Mouse (Mus musculus) cerebellum, adult 9-10 months (tissue): ENCODE results near the gene Rtl4.

ENCODE experiments used
- DNase-seq: peaks from one replicate; pipeline ENCODE4 v3.0.0; 2022

The Rtl4 gene

GRCm38 (mm10) chrX:144688207-144689118 is at the start of gene Rtl4:
Gene Rtl4, plus strand, starts transcription at chrX:144688907.
- no peak for DNase-seq

GRCm38 (mm10) chrX:144644756-144645155 is 44.0 kb upstream of the Rtl4 start:
- DNase-seq = no peak

GRCm38 (mm10) chrX:144645394-144645793 is 43.3 kb upstream of the Rtl4 start:
- DNase-seq = peak; percentile 2

GRCm38 (mm10) chrX:144652196-144652595 is 36.5 kb upstream of the Rtl4 start:
- DNase-seq = no peak

- DNase-seq = no peak
Measured at GRCm38 (mm10) chrX:144687742-144688141, 965 bp upstream of the Rtl4 start.

GRCm38 (mm10) chrX:144688142-144688206 is 733 bp upstream of the Rtl4 start, which contains the start of gene Trpc5:
Gene Trpc5, minus strand, starts transcription at chrX:144688180.
- DNase-seq = no peak

- DNase-seq = no peak
Measured at GRCm38 (mm10) chrX:144689119-144689858, 582 bp downstream of the Rtl4 start.

- DNase-seq = no peak
Measured at GRCm38 (mm10) chrX:144689859-144690181, 1.1 kb downstream of the Rtl4 start.

GRCm38 (mm10) chrX:144716330-144716729 is 27.6 kb downstream of the Rtl4 start:
- no peak for DNase-seq

GRCm38 (mm10) chrX:144747528-144748049 is 58.9 kb downstream of the Rtl4 start:
- DNase-seq = no peak

GRCm38 (mm10) chrX:144986980-144987379 is 298.3 kb downstream of the Rtl4 start:
- no peak for DNase-seq

- no peak for DNase-seq
Measured at GRCm38 (mm10) chrX:145065484-145065913, 376.8 kb downstream of the Rtl4 start.

- no peak for DNase-seq
Measured at GRCm38 (mm10) chrX:145089802-145090201, 401.1 kb downstream of the Rtl4 start.

- DNase-seq = no peak
Measured at GRCm38 (mm10) chrX:145090360-145090759, 401.7 kb downstream of the Rtl4 start.

GRCm38 (mm10) chrX:145090964-145091363 is 402.3 kb downstream of the Rtl4 start:
- no peak for DNase-seq
